ENCODE assay signal across 7 mouse cellular contexts in the genomic region with DNA sequence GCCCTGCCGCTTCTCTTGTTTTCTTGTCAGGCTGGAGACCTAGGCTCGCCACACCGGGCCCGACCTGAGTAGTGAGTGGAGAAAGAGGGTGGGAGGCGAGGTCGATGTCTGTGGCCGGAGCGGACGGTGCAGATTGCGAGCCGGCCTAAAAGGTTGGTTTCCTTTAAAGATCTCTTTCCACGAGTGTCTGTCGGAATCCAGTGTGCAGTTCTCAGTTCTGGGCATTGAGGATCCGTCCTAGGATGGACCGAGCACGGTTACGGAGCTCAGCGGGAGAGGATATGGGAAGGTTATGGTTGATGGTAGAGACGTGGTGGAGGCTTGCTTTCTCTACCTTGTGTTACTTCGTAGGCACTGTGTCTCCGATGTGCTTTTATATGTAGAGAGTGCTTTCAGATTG. TPM values are rescaled to one million over a fixed set of nuclear protein-coding genes. Genes with fewer than 3 reads are reported as not detected.
DNase-seq lines count a peak whose midpoint lies in the region; ATAC-seq and TF ChIP-seq lines count a peak whose summit lies in the region.

No protein-coding gene starts in this region.

- no peak for TF ChIP-seq EP300 in stomach, postnatal 0 days (optimal IDR thresholded peaks at IDR 0.05)

- peak overlapping the region; percentile 89 for H3K4me3 ChIP-seq in spleen, adult 2 months (ENCODE audit: extremely low read depth, insufficient read depth, insufficient read length)
- H3K4me3 ChIP-seq in forebrain, embryonic 11.5 days (ENCODE audit: low read depth, low read length) = peak overlapping the region; percentile 88
- H3K4me3 ChIP-seq in liver, embryonic 12.5 days = peak overlapping the region; percentile 90
- peak overlapping the region; percentile 95 for H3K4me3 ChIP-seq in stomach, postnatal 0 days (ENCODE audit: low read depth, low read length)

- H3K27ac ChIP-seq in spleen, adult 2 months (ENCODE audit: insufficient read depth, low read length) = peak overlapping the region; percentile 81
- H3K27ac ChIP-seq in forebrain, embryonic 11.5 days (ENCODE audit: low read depth, low read length) = peak overlapping the region; percentile 85
- H3K27ac ChIP-seq in liver, embryonic 12.5 days = peak overlapping the region; percentile 89
- H3K27ac ChIP-seq in stomach, postnatal 0 days (replicated peaks) = peak overlapping the region; percentile 96

- no peak for ATAC-seq in forebrain, embryonic 11.5 days (replicated peaks; ENCODE audit: low FRiP score)
- ATAC-seq in liver, embryonic 12.5 days = no peak
- peak; percentile 6; the same call in 1 of the 2 replicates for ATAC-seq in stomach, postnatal 0 days (ENCODE audit: low FRiP score, low TSS enrichment)

- WGBS in spleen, adult 2 months = under 1% methylated on average over 21 of the region's 21 CpGs
- whole genome bisulfite sequencing in forebrain, embryonic 11.5 days = under 1% methylated on average over 21 of the region's 21 CpGs
- WGBS in liver, embryonic 12.5 days (ENCODE audit: insufficient replicate concordance) = 0% methylated on average over 21 of the region's 21 CpGs
- WGBS in stomach, postnatal 0 days = under 1% methylated on average over 21 of the region's 21 CpGs

- peaks cover 15% of the 10 kb centered on the region for H3K36me3 ChIP-seq in spleen, adult 2 months (ENCODE audit: control insufficient read depth, insufficient read depth, low read length)
- H3K36me3 ChIP-seq in forebrain, embryonic 11.5 days (ENCODE audit: control insufficient read depth, insufficient read depth, low read length) = peaks cover 12% of the 10 kb centered on the region
- peaks cover 70% of the 10 kb centered on the region for H3K36me3 ChIP-seq in liver, embryonic 12.5 days
- H3K36me3 ChIP-seq in stomach, postnatal 0 days (ENCODE audit: control insufficient read depth, insufficient read depth, low read length) = peaks cover 10% of the 10 kb centered on the region

- TF ChIP-seq POLR2A in spleen, adult 2 months (IDR thresholded peaks at IDR 0.05; ENCODE audit: low read depth, low read length) = no peak

- H3K4me1 ChIP-seq in spleen, adult 2 months (ENCODE audit: control insufficient read depth, insufficient read depth, insufficient read length) = peaks cover 3% of the 10 kb centered on the region; the same call in 1 of the 2 replicates
- H3K4me1 ChIP-seq in forebrain, embryonic 11.5 days (replicated peaks; ENCODE audit: control insufficient read depth, insufficient read depth, low read length) = peaks cover 2% of the 10 kb centered on the region; the same call in 1 of the 2 replicates
- H3K4me1 ChIP-seq in liver, embryonic 12.5 days = peaks cover 43% of the 10 kb centered on the region
- no peaks in the 10 kb centered on the region for H3K4me1 ChIP-seq in stomach, postnatal 0 days (replicated peaks; ENCODE audit: control insufficient read depth, insufficient read depth)

- no peaks in the 10 kb centered on the region for H3K9me3 ChIP-seq in forebrain, embryonic 11.5 days (ENCODE audit: control insufficient read depth, low read length)
- no peaks in the 10 kb centered on the region for H3K9me3 ChIP-seq in liver, embryonic 12.5 days (replicated peaks)
- H3K9me3 ChIP-seq in stomach, postnatal 0 days (ENCODE audit: control insufficient read depth, low read length) = no peaks in the 10 kb centered on the region

- DNase-seq in spleen, adult 2 months (ENCODE audit: low read depth in 1 of 2, low spot score in 2 of 2) = peak in 1 of 2 experiments; percentile 11
- DNase-seq in spleen, postnatal 4 days (ENCODE audit: low spot score in 2 of 2) = no peak
- DNase-seq in forebrain, embryonic 11.5 days (ENCODE audit: low spot score) = no peak
- DNase-seq in stomach, postnatal 0 days (ENCODE audit: low spot score) = no peak
- DNase-seq in adrenal gland, postnatal 36 days = no peak
- DNase-seq in urinary bladder, adult 18-20 months (ENCODE audit: low spot score in 2 of 2) = no peak

- peak overlapping the region; percentile 90 for H3K9ac ChIP-seq in forebrain, embryonic 11.5 days (ENCODE audit: low read length)
- peak overlapping the region; percentile 91 for H3K9ac ChIP-seq in liver, embryonic 12.5 days
- peak overlapping the region; percentile 95 for H3K9ac ChIP-seq in stomach, postnatal 0 days (ENCODE audit: low read length)

- no peaks in the 10 kb centered on the region for H3K27me3 ChIP-seq in spleen, adult 2 months (ENCODE audit: control insufficient read depth, insufficient read depth, low read length)
- no peaks in the 10 kb centered on the region for H3K27me3 ChIP-seq in forebrain, embryonic 11.5 days (ENCODE audit: control insufficient read depth, insufficient read depth, low read length)
- H3K27me3 ChIP-seq in liver, embryonic 12.5 days (replicated peaks) = no peaks in the 10 kb centered on the region
- H3K27me3 ChIP-seq in stomach, postnatal 0 days (ENCODE audit: control insufficient read depth, insufficient read depth, low read length) = no peaks in the 10 kb centered on the region

- peak overlapping the region; percentile 92 for H3K4me2 ChIP-seq in forebrain, embryonic 11.5 days (ENCODE audit: low read depth, low read length, severe bottlenecking)
- peak overlapping the region; percentile 82 for H3K4me2 ChIP-seq in liver, embryonic 12.5 days
- peak overlapping the region; percentile 78 for H3K4me2 ChIP-seq in stomach, postnatal 0 days (replicated peaks; ENCODE audit: low read depth)

- no peak for TF ChIP-seq CTCF in spleen, adult 2 months (IDR thresholded peaks at IDR 0.05; ENCODE audit: extremely low read depth, insufficient read depth, insufficient read length, insufficient replicate concordance)
- no peak for TF ChIP-seq CTCF in stomach, postnatal 0 days (IDR thresholded peaks at IDR 0.05; ENCODE audit: low read depth)

RNA-seq across cellular contexts. Expression of a gene that starts 0.6 kb away (rescaled TPM):
- polyA plus RNA-seq in spleen, adult 2 months (2012; rRNA removed) = 87.0 and 113 TPM in 2 replicates
- 441 and 443 TPM in 2 replicates for polyA plus RNA-seq in forebrain, embryonic 11.5 days (2014; fragmentation: Nextera tagmentation; extraction: Ambion mirVana)
- 195 and 204 TPM in 2 replicates for polyA plus RNA-seq in liver, embryonic 12.5 days (2016; fragmentation: Nextera tagmentation; extraction: Ambion mirVana)
- 106 and 113 TPM in 2 replicates for polyA plus RNA-seq in stomach, postnatal 0 days (2015; fragmentation: Nextera tagmentation; extraction: Ambion mirVana)
- 10 to 100 TPM; 65.7 to 78.7 TPM for total RNA-seq in adrenal gland, postnatal 36 days (2021)

RNA-seq across cellular contexts. Expression of a gene that starts 11.4 kb away (rescaled TPM):
- polyA plus RNA-seq in spleen, adult 2 months (2012; rRNA removed) = 28.0 and 38.1 TPM in 2 replicates
- 59.7 and 68.7 TPM in 2 replicates for polyA plus RNA-seq in forebrain, embryonic 11.5 days (2014; fragmentation: Nextera tagmentation; extraction: Ambion mirVana)
- polyA plus RNA-seq in liver, embryonic 12.5 days (2016; fragmentation: Nextera tagmentation; extraction: Ambion mirVana) = 92.1 and 100 TPM in 2 replicates
- 250 and 263 TPM in 2 replicates for polyA plus RNA-seq in stomach, postnatal 0 days (2015; fragmentation: Nextera tagmentation; extraction: Ambion mirVana)
- total RNA-seq in adrenal gland, postnatal 36 days (2021) = 100 to 1,000 TPM; 228 to 310 TPM

RNA-seq across cellular contexts. Expression of a gene that starts 27.9 kb away (rescaled TPM):
- polyA plus RNA-seq in spleen, adult 2 months (2012; rRNA removed) = 7.8 and 8.6 TPM in 2 replicates
- polyA plus RNA-seq in forebrain, embryonic 11.5 days (2014; fragmentation: Nextera tagmentation; extraction: Ambion mirVana) = 2.7 and 3.3 TPM in 2 replicates
- polyA plus RNA-seq in liver, embryonic 12.5 days (2016; fragmentation: Nextera tagmentation; extraction: Ambion mirVana) = 0.70 and 0.96 TPM in 2 replicates
- polyA plus RNA-seq in stomach, postnatal 0 days (2015; fragmentation: Nextera tagmentation; extraction: Ambion mirVana) = 88.0 and 98.5 TPM in 2 replicates
- 1 to 10 TPM; 2.1 to 4.3 TPM for total RNA-seq in adrenal gland, postnatal 36 days (2021)

RNA-seq across cellular contexts. Expression of a gene that starts 55.1 kb away (rescaled TPM):
- 95.9 and 110 TPM in 2 replicates for polyA plus RNA-seq in spleen, adult 2 months (2012; rRNA removed)
- polyA plus RNA-seq in forebrain, embryonic 11.5 days (2014; fragmentation: Nextera tagmentation; extraction: Ambion mirVana) = 28.8 and 31.4 TPM in 2 replicates
- polyA plus RNA-seq in liver, embryonic 12.5 days (2016; fragmentation: Nextera tagmentation; extraction: Ambion mirVana) = 19.2 and 20.7 TPM in 2 replicates
- 12.0 and 12.5 TPM in 2 replicates for polyA plus RNA-seq in stomach, postnatal 0 days (2015; fragmentation: Nextera tagmentation; extraction: Ambion mirVana)
- 10 to 100 TPM; 16.8 to 20.2 TPM for total RNA-seq in adrenal gland, postnatal 36 days (2021)

RNA-seq across cellular contexts. Expression of a gene that starts 55.2 kb away (rescaled TPM):
- 31.6 and 51.3 TPM in 2 replicates for polyA plus RNA-seq in spleen, adult 2 months (2012; rRNA removed)
- polyA plus RNA-seq in forebrain, embryonic 11.5 days (2014; fragmentation: Nextera tagmentation; extraction: Ambion mirVana) = 72.1 and 73.4 TPM in 2 replicates
- polyA plus RNA-seq in liver, embryonic 12.5 days (2016; fragmentation: Nextera tagmentation; extraction: Ambion mirVana) = 99.5 and 101 TPM in 2 replicates
- 45.4 and 48.9 TPM in 2 replicates for polyA plus RNA-seq in stomach, postnatal 0 days (2015; fragmentation: Nextera tagmentation; extraction: Ambion mirVana)
- total RNA-seq in adrenal gland, postnatal 36 days (2021) = 10 to 100 TPM; 85.9 to 94.4 TPM
